Mouse (Mus musculus) intestine, postnatal 0 days (tissue): ENCODE results near the gene Tmem53. TPM values are rescaled to one million over a fixed set of nuclear protein-coding genes. Genes with fewer than 3 reads are reported as not detected.

Source experiments
- ATAC-seq: fragments of 200-750 bp; cut with Nextera tagmentation; 2 replicates; pipeline ENCODE4 v1.8.0; 2017; ENCODE audit warnings: mild to moderate bottlenecking, moderate TSS enrichment, moderate library complexity
- H3K27ac ChIP-seq: fragments of 300-500 bp; sonication (generic); 2 replicates; pipeline ENCODE4 v1.5.1; 2014; ENCODE audit warnings: mild to moderate bottlenecking, low read depth, low read length, moderate library complexity
- H3K27me3 ChIP-seq: fragments of 300-500 bp; sonication (generic); replicated peaks from 2 replicates; pipeline ENCODE4 v1.6.1; 2014; ENCODE audit warnings: low read length, mixed read lengths; ENCODE audit not compliant: control insufficient read depth, insufficient read depth
- H3K36me3 ChIP-seq: fragments of 300-500 bp; sonication (generic); 2 replicates; pipeline ENCODE4 v1.6.1; 2014; ENCODE audit warnings: mild to moderate bottlenecking, moderate library complexity; ENCODE audit not compliant: control insufficient read depth, insufficient read depth
- H3K4me1 ChIP-seq: fragments of 300-500 bp; sonication (generic); replicated peaks from 2 replicates; pipeline ENCODE4 v1.6.1; 2014; ENCODE audit warnings: antibody characterized with exemption, low read length, mixed read lengths; ENCODE audit not compliant: control insufficient read depth, insufficient read depth
- H3K4me2 ChIP-seq: fragments of 300-500 bp; sonication (generic); replicated peaks from 2 replicates; pipeline ENCODE4 v1.6.1; 2014; ENCODE audit warnings: low read depth, mild to moderate bottlenecking, moderate library complexity
- H3K4me3 ChIP-seq: fragments of 300-500 bp; sonication (generic); 2 replicates; pipeline ENCODE4 v1.5.1; 2014; ENCODE audit warnings: low read depth, low read length
- H3K9ac ChIP-seq: fragments of 300-500 bp; sonication (generic); 2 replicates; pipeline ENCODE4 v1.6.1; 2014; ENCODE audit warnings: mild to moderate bottlenecking, low read depth, low read length
- H3K9me3 ChIP-seq: fragments of 300-500 bp; sonication (generic); 2 replicates; pipeline ENCODE4 v1.6.1; 2016; ENCODE audit warnings: mixed run types; ENCODE audit not compliant: control insufficient read depth
- CTCF ChIP-seq: sonication (generic); IDR thresholded peaks from 2 replicates; pipeline ENCODE4 v1.5.1; 2016; ENCODE audit warnings: low read depth, mild to moderate bottlenecking, control low read depth, antibody characterized with exemption, moderate library complexity
- WGBS: fragments of 180-500 bp; shearing (Covaris S2); extraction: QIAGEN DNeasy Blood & Tissue Kit; methylation state at CpG from one replicate; pipeline ENCODE4 v1.1.7; 2014; 5-methylcytosine and 5-hydroxymethylcytosine counted together
- polyA plus RNA-seq: library from polyadenylated mRNA; unstranded; fragments of >200 nt; fragmentation: Nextera tagmentation; extraction: Ambion mirVana; gene quantifications from 2 replicates; pipeline ENCODE4 v1.2.1, GENCODE M21; 2015

The Tmem53 gene
- polyA plus RNA-seq, 1 experiment from 2014 or later: 12.8 TPM

- H3K9me3 ChIP-seq: no peaks in the 10 kb centered on the region
- H3K9ac ChIP-seq: no peak overlapping the region
- H3K36me3 ChIP-seq: no peaks in the 10 kb centered on the region
- ATAC-seq: no peak
- no peaks in the 10 kb centered on the region for H3K27me3 ChIP-seq
- H3K4me3 ChIP-seq: no peak overlapping the region
- H3K4me2 ChIP-seq: no peak overlapping the region
- no peaks in the 10 kb centered on the region for H3K4me1 ChIP-seq
- no peak overlapping the region for H3K27ac ChIP-seq
- 60% methylated on average over 8 of the region's 8 CpGs for WGBS
- no peak for TF ChIP-seq CTCF
These were observed 27.6 kb upstream of the Tmem53 start for GRCm38 (mm10) chr4:117224122-117224521.

GRCm38 (mm10) chr4:117225250-117225649 lies 26.5 kb upstream of the Tmem53 start:
- Histone ChIP-seq H3K9me3 (no peaks in the 10 kb centered on the region), H3K36me3 (no peaks in the 10 kb centered on the region), H3K9ac (no peak overlapping the region), H3K4me2 (no peak overlapping the region), H3K27me3 (no peaks in the 10 kb centered on the region), H3K4me1 (no peaks in the 10 kb centered on the region), H3K27ac (no peak overlapping the region), H3K4me3 (no peak overlapping the region)
- no peak for TF ChIP-seq CTCF
- ATAC-seq: no peak

GRCm38 (mm10) chr4:117229590-117229989 lies 22.2 kb upstream of the Tmem53 start:
- no peak overlapping the region for H3K9ac ChIP-seq
- H3K9me3 ChIP-seq: no peaks in the 10 kb centered on the region
- no peaks in the 10 kb centered on the region for H3K36me3 ChIP-seq
- no peak overlapping the region for H3K4me3 ChIP-seq
- 37% methylated on average over 15 of the region's 15 CpGs for WGBS
- no peak overlapping the region for H3K27ac ChIP-seq
- H3K4me2 ChIP-seq: 0 out of 2 replicates have a peak overlapping the region, but pooled peaks have one; percentile 21
- no peaks in the 10 kb centered on the region for H3K27me3 ChIP-seq
- ATAC-seq: no peak
- H3K4me1 ChIP-seq: no peaks in the 10 kb centered on the region
- TF ChIP-seq CTCF: no peak

GRCm38 (mm10) chr4:117230331-117230730 lies 21.4 kb upstream of the Tmem53 start:
- 60% methylated on average over 10 of the region's 10 CpGs for WGBS
- Histone ChIP-seq H3K36me3 (no peaks in the 10 kb centered on the region), H3K9me3 (no peaks in the 10 kb centered on the region), H3K27me3 (no peaks in the 10 kb centered on the region), H3K4me3 (no peak overlapping the region), H3K9ac (no peak overlapping the region), H3K27ac (no peak overlapping the region), H3K4me2 (no peak overlapping the region), H3K4me1 (no peaks in the 10 kb centered on the region)
- no peak for ATAC-seq
- peak; percentile 65 for TF ChIP-seq CTCF

- H3K27me3 ChIP-seq: no peaks in the 10 kb centered on the region
- H3K4me1 ChIP-seq: no peaks in the 10 kb centered on the region
- no peak overlapping the region for H3K4me3 ChIP-seq
- 37% methylated on average over 2 of the region's 2 CpGs for WGBS
- TF ChIP-seq CTCF: no peak
- H3K36me3 ChIP-seq: no peaks in the 10 kb centered on the region
- ATAC-seq: peak; percentile 73
- no peaks in the 10 kb centered on the region for H3K9me3 ChIP-seq
- H3K4me2 ChIP-seq: no peak overlapping the region
- no peak overlapping the region for H3K9ac ChIP-seq
- H3K27ac ChIP-seq: no peak overlapping the region
These were observed 20.5 kb upstream of the Tmem53 start for GRCm38 (mm10) chr4:117231208-117231607.

- Histone ChIP-seq H3K27ac (no peak overlapping the region), H3K4me2 (no peak overlapping the region), H3K4me3 (no peak overlapping the region), H3K27me3 (no peaks in the 10 kb centered on the region), H3K4me1 (no peaks in the 10 kb centered on the region), H3K36me3 (no peaks in the 10 kb centered on the region), H3K9ac (no peak overlapping the region), H3K9me3 (no peaks in the 10 kb centered on the region)
- 71% methylated on average over 7 of the region's 7 CpGs for WGBS
- no peak for ATAC-seq
- no peak for TF ChIP-seq CTCF
These were observed 17.5 kb upstream of the Tmem53 start for GRCm38 (mm10) chr4:117234166-117234741.

GRCm38 (mm10) chr4:117235822-117236221 lies 15.9 kb upstream of the Tmem53 start:
- Histone ChIP-seq H3K4me1 (no peaks in the 10 kb centered on the region), H3K27ac (no peak overlapping the region), H3K4me2 (no peak overlapping the region), H3K27me3 (no peaks in the 10 kb centered on the region), H3K9me3 (no peaks in the 10 kb centered on the region), H3K36me3 (no peaks in the 10 kb centered on the region), H3K9ac (no peak overlapping the region), H3K4me3 (no peak overlapping the region)
- ATAC-seq: no peak
- TF ChIP-seq CTCF: no peak
- 60% methylated on average over 4 of the region's 4 CpGs for WGBS
